8 mouse cellular contexts compared by ENCODE assay signal in the genomic region with DNA sequence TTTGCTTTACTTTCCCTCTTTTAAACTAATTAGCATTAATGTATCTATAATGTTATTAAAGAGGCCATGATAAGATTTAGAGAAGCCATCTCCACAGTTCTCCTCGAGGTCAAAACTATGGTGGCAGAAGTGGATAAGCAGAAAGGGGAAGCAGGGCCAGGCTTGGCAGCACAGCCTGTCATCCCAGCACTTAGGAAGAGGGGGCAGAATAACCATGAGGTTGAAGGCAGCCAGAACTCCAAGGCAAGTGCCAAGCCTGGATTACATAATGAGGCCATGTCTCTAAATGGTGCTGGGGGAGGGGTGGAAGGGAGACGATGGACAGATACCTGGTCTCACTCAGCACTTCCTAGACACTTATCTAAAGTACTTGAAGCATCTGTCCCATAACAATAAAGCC.
A peak's percentile ranks its signal among the peaks of the same experiment; 100 is the strongest.
DNase-seq lines count a peak whose midpoint lies in the region; ATAC-seq and TF ChIP-seq lines count a peak whose summit lies in the region.

No protein-coding gene starts in this region.

- peak; percentile 98 for TF ChIP-seq EP300 in heart, adult 2 months (IDR thresholded peaks at IDR 0.05; ENCODE audit: insufficient read depth, low read depth, low read length)

- 0 out of 2 replicates have a peak, but pooled peaks have one; percentile 13 for TF ChIP-seq POLR2A in heart, adult 2 months (IDR thresholded peaks at IDR 0.05; ENCODE audit: insufficient read depth, low read depth, low read length)

- intact Hi-C loops in heart, adult 2 months (cut with DNase I) = no loop called here

- WGBS in heart, adult 2 months = 10% methylated on average over 2 of the region's 2 CpGs
- 15% methylated on average over 2 of the region's 2 CpGs for WGBS in heart, embryonic 11.5 days (ENCODE audit: insufficient replicate concordance)

- DNase-seq in heart, adult 2 months = peak; percentile 58 to 76
- peak; percentile 54 for DNase-seq in adrenal gland, postnatal 25 days
- DNase-seq in gastrocnemius, postnatal 10 days = peak; percentile 55
- DNase-seq in layer of hippocampus, adult 2 months (ENCODE audit: low spot score in 2 of 2) = peak; percentile 55 to 70
- peak; percentile 66 for DNase-seq in lung, postnatal 14 days
- no peak for DNase-seq in spleen, postnatal 36 days (ENCODE audit: low spot score in 2 of 2)

- H3K79me2 ChIP-seq in heart, adult 2 months (replicated peaks; ENCODE audit: control insufficient read depth, insufficient read depth, low read length) = peaks cover 2% of the 10 kb centered on the region; the same call in 1 of the 2 replicates

- no peak overlapping the region for H3K4me2 ChIP-seq in heart, embryonic 11.5 days

- H3K9ac ChIP-seq in heart, adult 2 months (ENCODE audit: low read depth, low read length) = no peak overlapping the region
- no peak overlapping the region for H3K9ac ChIP-seq in heart, embryonic 11.5 days (ENCODE audit: low read depth, low read length)

- no peaks in the 10 kb centered on the region for H3K9me3 ChIP-seq in heart, embryonic 11.5 days (replicated peaks; ENCODE audit: control insufficient read depth, low read length)

- peaks cover 19% of the 10 kb centered on the region for H3K36me3 ChIP-seq in heart, adult 2 months (ENCODE audit: control insufficient read depth, insufficient read depth, low read length)
- no peaks in the 10 kb centered on the region for H3K36me3 ChIP-seq in heart, embryonic 11.5 days (ENCODE audit: control insufficient read depth, insufficient read depth, low read length)

- peak; percentile 62 for TF ChIP-seq CTCF in heart, adult 2 months (IDR thresholded peaks at IDR 0.05)
- TF ChIP-seq CTCF in layer of hippocampus, adult 2 months (conservative IDR thresholded peaks at IDR 0.05) = peak; percentile 65

- H3K27ac ChIP-seq in heart, adult 2 months = no peak overlapping the region; the same call in 1 of the 2 replicates
- no peak overlapping the region for H3K27ac ChIP-seq in heart, embryonic 11.5 days (ENCODE audit: low read depth, low read length)
- peak overlapping the region; percentile 75 for H3K27ac ChIP-seq in layer of hippocampus, adult 2 months

- ATAC-seq in heart, embryonic 11.5 days (replicated peaks; ENCODE audit: insufficient number of reproducible peaks, low FRiP score, low TSS enrichment) = no peak
- no peak for ATAC-seq in inflammation-experienced regulatory T-cells, adult 6 months

- no peaks in the 10 kb centered on the region for H3K27me3 ChIP-seq in heart, adult 2 months (ENCODE audit: control insufficient read depth, insufficient read depth, low read length)
- H3K27me3 ChIP-seq in heart, embryonic 11.5 days (ENCODE audit: control insufficient read depth, insufficient read depth, low read length) = no peaks in the 10 kb centered on the region

- peaks cover 20% of the 10 kb centered on the region for H3K4me1 ChIP-seq in heart, adult 2 months (ENCODE audit: control insufficient read depth, insufficient read depth, low read length)
- H3K4me1 ChIP-seq in heart, embryonic 11.5 days (ENCODE audit: control insufficient read depth, insufficient read depth, low read length) = peaks cover 20% of the 10 kb centered on the region

- no peak overlapping the region for H3K4me3 ChIP-seq in heart, adult 2 months
- H3K4me3 ChIP-seq in heart, embryonic 11.5 days (ENCODE audit: low read depth, low read length) = no peak overlapping the region
- H3K4me3 ChIP-seq in layer of hippocampus, adult 2 months = no peak overlapping the region

Comparison
In these comparisons a context has a peak if more than half of its experiments do, and no peak if none do; other contexts are left out.
1. DNase-seq: peak in heart, adult 2 months (2 of 2), adrenal gland, postnatal 25 days (single experiment), gastrocnemius, postnatal 10 days (single experiment), layer of hippocampus, adult 2 months (2 of 2) and lung, postnatal 14 days (single experiment); none in spleen, postnatal 36 days (0 of 2).